Mouse (Mus musculus) neural tube, embryonic 15.5 days (tissue): ENCODE measurements around the gene Spats1. TPM values are rescaled to one million over a fixed set of nuclear protein-coding genes. Genes with fewer than 3 reads are reported as not detected.

ENCODE experiments used
- ATAC-seq: fragments of 200-750 bp; cut with Nextera tagmentation; 2 replicates; pipeline ENCODE4 v1.8.0; 2017; ENCODE audit warnings: mild to moderate bottlenecking, moderate TSS enrichment, moderate library complexity; ENCODE audit not compliant: low FRiP score
- H3K27ac ChIP-seq: fragments of 300-500 bp; sonication (generic); replicated peaks from 2 replicates; pipeline ENCODE4 v1.5.1; 2015; ENCODE audit warnings: mild to moderate bottlenecking, inconsistent platforms
- H3K27me3 ChIP-seq: fragments of 300-500 bp; sonication (generic); replicated peaks from 2 replicates; pipeline ENCODE4 v1.6.1; 2015; ENCODE audit warnings: inconsistent platforms
- H3K36me3 ChIP-seq: fragments of 300-500 bp; sonication (generic); 2 replicates; pipeline ENCODE4 v1.6.1; 2015; ENCODE audit warnings: inconsistent platforms
- H3K4me1 ChIP-seq: fragments of 300-500 bp; sonication (generic); 2 replicates; pipeline ENCODE4 v1.6.1; 2015; ENCODE audit warnings: inconsistent platforms
- H3K4me2 ChIP-seq: fragments of 300-500 bp; sonication (generic); 2 replicates; pipeline ENCODE4 v1.6.1; 2015; ENCODE audit warnings: inconsistent platforms, mild to moderate bottlenecking, moderate library complexity
- H3K4me3 ChIP-seq: fragments of 300-500 bp; sonication (generic); replicated peaks from 2 replicates; pipeline ENCODE4 v1.5.1; 2015; ENCODE audit warnings: mild to moderate bottlenecking, inconsistent platforms
- H3K9ac ChIP-seq: fragments of 300-500 bp; sonication (generic); replicated peaks from 2 replicates; pipeline ENCODE4 v1.6.1; 2015; ENCODE audit warnings: mild to moderate bottlenecking, inconsistent platforms
- H3K9me3 ChIP-seq: fragments of 300-500 bp; sonication (generic); replicated peaks from 2 replicates; pipeline ENCODE4 v1.6.1; 2016; ENCODE audit warnings: inconsistent platforms
- WGBS: fragments of 180-500 bp; shearing (Covaris S2); methylation state at CpG from one replicate; pipeline ENCODE4 v1.1.7; 2015; ENCODE audit warnings: mixed read lengths; 5-methylcytosine and 5-hydroxymethylcytosine counted together
- polyA plus RNA-seq: library from polyadenylated mRNA; unstranded; fragments of >200 nt; fragmentation: Nextera tagmentation; extraction: Ambion mirVana; gene quantifications from 2 replicates; pipeline ENCODE4 v1.2.1, GENCODE M21; 2015

Spats1 gene
- polyA plus RNA-seq, 1 experiment from 2014 or later = 2.9 TPM

DNA sequence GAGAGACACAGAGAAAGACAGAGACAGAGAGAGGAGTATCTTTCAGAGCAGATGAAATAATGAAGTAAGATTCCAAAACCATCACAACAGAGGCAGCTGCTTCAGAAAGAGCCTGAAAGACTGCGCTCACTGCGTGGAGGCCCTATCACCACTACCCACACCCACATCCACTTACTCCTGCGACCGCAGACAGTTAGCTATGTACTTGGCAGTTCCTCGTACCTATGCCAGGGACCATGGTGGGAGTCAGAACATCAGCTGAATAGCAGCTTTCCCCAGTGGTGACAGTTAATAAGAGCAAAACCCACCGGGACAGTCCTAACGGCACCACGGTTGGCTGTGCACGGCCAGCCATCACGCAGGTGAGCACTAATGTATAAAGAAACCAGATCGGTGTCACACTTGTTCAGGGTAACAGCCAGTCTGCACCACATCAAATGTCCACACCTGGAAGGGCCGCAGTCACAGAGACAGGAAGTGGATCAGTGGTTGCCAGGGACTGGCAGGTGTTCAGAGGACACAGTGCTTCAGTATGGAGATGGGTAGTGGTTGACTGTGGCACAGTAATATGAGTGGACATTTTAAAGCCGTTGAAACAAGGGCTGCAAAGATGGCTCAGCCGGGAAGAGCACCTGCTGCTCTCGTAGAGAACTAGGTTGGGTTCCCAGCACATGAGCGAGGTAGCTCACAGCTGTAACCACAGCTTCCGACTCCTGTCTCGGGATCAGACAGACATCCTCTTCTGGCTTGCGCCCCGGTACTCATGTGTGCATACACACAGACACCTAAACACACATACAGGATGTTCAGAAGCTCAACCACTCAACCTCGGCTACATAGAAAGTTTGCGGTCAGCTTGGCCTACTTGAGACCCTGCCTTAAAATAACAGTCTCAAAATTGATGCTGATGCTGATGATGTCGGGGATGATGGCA is 13.4 kb upstream of the Spats1 start:
- Histone ChIP-seq H3K4me2 (no peak overlapping the region), H3K27ac (no peak overlapping the region), H3K4me1 (no peaks in the 10 kb centered on the region), H3K27me3 (no peaks in the 10 kb centered on the region), H3K9ac (no peak overlapping the region), H3K9me3 (no peaks in the 10 kb centered on the region), H3K4me3 (no peak overlapping the region), H3K36me3 (no peaks in the 10 kb centered on the region)
- 86% methylated on average over 23 of the region's 23 CpGs for WGBS
- no peak for ATAC-seq

DNA sequence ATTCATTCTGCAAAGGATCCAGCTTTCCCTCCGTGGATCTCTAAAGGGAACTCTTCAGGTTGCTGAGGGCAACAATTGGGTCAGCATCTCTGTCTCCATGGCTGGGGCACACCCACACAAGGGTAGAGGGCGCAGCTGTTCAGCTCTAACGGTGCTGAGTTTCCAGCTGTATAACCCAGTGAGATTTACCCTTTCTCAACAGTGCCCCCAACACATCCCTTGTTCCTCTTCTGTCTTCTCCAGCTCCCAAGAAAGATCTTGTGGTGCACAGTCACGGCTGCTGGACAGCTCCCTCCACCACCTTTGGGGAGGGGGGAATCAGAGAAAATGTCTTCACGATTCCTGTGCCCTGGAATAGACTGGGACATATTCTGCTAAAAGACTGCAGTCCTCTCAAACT is 12.0 kb upstream of the Spats1 start:
- Histone ChIP-seq H3K36me3 (no peaks in the 10 kb centered on the region), H3K9me3 (no peaks in the 10 kb centered on the region), H3K9ac (no peak overlapping the region), H3K4me3 (no peak overlapping the region), H3K27ac (no peak overlapping the region), H3K27me3 (no peaks in the 10 kb centered on the region), H3K4me2 (no peak overlapping the region), H3K4me1 (no peaks in the 10 kb centered on the region)
- 27% methylated on average over 5 of the region's 5 CpGs for WGBS
- ATAC-seq = no peak

DNA sequence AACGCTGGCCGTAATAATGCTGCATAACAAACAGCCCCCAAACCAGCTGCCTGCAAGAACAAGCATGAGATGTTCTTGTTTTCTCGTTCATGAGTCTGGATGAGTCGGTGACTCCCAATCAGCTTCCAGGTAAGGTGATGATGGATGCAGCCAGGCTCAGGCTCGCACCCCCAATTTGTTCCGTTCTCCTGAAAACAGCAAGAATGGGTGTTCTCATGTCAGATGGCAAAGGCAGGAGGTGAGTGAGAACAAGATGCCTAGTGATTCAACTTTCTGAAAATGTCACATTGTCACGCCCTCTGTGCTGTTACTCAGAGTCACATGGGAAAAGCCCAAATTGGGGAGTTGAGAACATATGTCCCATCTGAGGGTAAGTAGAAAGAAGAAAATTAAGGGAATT is 10.4 kb upstream of the Spats1 start:
- ATAC-seq = no peak
- WGBS = 89% methylated on average over 7 of the region's 7 CpGs
- no peak overlapping the region for H3K4me2 ChIP-seq
- H3K36me3 ChIP-seq = no peaks in the 10 kb centered on the region
- H3K4me3 ChIP-seq = no peak overlapping the region
- H3K27ac ChIP-seq = no peak overlapping the region
- H3K9me3 ChIP-seq = no peaks in the 10 kb centered on the region
- no peaks in the 10 kb centered on the region for H3K27me3 ChIP-seq
- no peaks in the 10 kb centered on the region for H3K4me1 ChIP-seq
- H3K9ac ChIP-seq = no peak overlapping the region

DNA sequence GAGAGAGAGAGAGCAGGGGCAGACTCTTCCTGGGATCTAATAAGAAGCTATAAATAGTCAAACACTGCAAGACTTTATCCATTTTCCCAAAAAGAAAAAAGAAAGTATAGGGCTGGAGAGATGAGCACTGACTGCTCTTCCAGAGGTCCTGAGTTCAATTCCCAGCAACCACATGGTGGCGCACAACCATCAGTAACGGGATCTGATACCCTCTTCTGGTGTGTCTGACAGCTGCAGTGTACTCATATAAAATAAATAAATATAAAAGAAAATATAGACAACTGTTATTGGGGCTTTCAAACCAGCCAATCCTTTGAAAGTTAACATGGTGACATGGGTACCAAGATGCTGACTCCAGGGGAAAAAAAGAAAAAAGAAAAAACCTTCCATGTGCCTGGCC is 5.2 kb upstream of the Spats1 start:
- Histone ChIP-seq H3K9ac (no peak overlapping the region), H3K4me1 (no peaks in the 10 kb centered on the region), H3K9me3 (no peaks in the 10 kb centered on the region), H3K4me3 (no peak overlapping the region), H3K27ac (no peak overlapping the region), H3K27me3 (0 out of 2 replicates have a peak, but pooled peaks cover 2% of the 10 kb centered on the region), H3K4me2 (no peak overlapping the region), H3K36me3 (no peaks in the 10 kb centered on the region)
- whole genome bisulfite sequencing = 34% methylated on average over 2 of the region's 2 CpGs
- ATAC-seq = no peak

DNA sequence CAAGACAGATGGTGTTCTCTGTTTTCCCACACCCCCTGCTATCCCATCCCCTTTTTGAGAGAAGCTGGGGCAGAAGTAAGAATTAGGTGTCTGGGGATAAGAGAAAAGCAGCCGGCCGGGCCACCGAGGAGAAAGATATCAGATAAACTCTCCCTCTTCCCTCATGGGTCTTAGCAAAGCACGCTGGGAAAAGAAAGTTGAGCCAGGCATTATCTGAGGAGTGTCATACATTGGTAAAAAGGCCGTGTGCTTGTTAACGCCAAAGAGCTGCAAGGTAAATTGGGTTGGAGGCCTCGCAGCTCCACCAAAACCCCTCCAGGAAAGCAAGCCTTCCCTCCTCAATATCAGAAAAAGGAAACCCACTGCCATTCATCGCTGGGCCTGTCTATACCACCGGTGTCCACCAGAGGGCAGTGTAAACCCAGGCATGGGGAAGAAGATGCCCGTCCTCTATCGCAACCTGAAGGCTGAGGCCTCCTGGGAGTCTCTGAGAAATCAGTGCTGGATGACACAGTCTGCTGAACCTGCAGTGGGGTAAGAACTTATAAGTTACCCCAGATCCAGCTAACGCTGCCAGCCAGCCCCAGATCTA is 3.1 kb upstream of the Spats1 start:
- Histone ChIP-seq H3K4me1 (peaks cover 10% of the 10 kb centered on the region; the same call in 1 of the 2 replicates), H3K4me2 (no peak overlapping the region), H3K36me3 (no peaks in the 10 kb centered on the region), H3K9ac (no peak overlapping the region), H3K27ac (no peak overlapping the region), H3K27me3 (0 out of 2 replicates have a peak, but pooled peaks cover 2% of the 10 kb centered on the region), H3K4me3 (no peak overlapping the region), H3K9me3 (no peaks in the 10 kb centered on the region)
- WGBS = 21% methylated on average over 12 of the region's 12 CpGs
- no peak for ATAC-seq

DNA sequence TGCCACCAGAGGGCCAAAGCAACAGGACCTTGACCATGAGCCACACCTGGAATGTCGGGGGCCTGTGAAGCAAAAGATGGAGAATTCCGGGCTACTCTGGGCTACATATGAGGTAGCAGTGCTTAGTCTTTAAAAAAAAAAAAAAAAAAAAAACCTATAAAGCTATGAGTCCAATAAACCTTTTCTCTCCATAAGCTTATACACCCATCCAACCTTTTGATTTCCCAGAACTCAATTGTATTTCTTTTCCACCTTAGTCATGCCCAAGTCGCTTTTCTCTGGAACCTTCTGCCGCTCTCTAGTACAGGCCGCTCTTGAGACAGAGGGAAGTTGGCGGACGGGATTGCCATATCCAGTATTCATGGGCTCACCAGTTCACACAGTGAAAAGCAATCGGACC is 1.1 kb downstream of the Spats1 start:
- H3K36me3 ChIP-seq = no peaks in the 10 kb centered on the region
- 71% methylated on average over 8 of the region's 8 CpGs for WGBS
- peak overlapping the region; percentile 71 for H3K27ac ChIP-seq
- peak; percentile 9; the same call in 1 of the 2 replicates for ATAC-seq
- H3K4me3 ChIP-seq = peak overlapping the region; percentile 42
- peaks cover 10% of the 10 kb centered on the region; the same call in 1 of the 2 replicates for H3K4me1 ChIP-seq
- peak overlapping the region; percentile 65 for H3K4me2 ChIP-seq
- H3K27me3 ChIP-seq = 0 out of 2 replicates have a peak, but pooled peaks cover 2% of the 10 kb centered on the region
- H3K9ac ChIP-seq = no peak overlapping the region
- no peaks in the 10 kb centered on the region for H3K9me3 ChIP-seq

DNA sequence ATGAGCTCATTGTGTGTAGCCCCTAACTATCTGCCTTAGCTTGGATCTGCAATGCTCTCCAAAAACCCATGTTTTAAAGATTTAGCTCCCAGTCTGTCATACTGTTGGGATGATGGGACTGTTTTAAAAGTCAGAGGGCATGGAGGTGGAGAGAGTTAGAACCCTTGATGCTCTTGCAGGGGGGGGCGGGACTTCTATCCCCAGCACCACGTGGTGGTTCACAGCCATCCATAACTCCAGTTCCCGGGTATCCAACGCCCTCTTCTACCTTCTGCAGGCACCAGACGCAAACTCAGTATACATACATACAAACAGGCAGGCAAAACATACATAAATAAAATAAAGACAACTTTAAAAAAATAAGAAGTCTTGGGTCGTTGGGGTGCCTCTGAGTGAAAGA is 1.5 kb downstream of the Spats1 start:
- Histone ChIP-seq H3K4me2 (no peak overlapping the region), H3K27me3 (0 out of 2 replicates have a peak, but pooled peaks cover 2% of the 10 kb centered on the region), H3K9me3 (no peaks in the 10 kb centered on the region), H3K4me1 (peaks cover 10% of the 10 kb centered on the region; the same call in 1 of the 2 replicates), H3K27ac (no peak overlapping the region), H3K9ac (no peak overlapping the region), H3K36me3 (no peaks in the 10 kb centered on the region), H3K4me3 (no peak overlapping the region)
- no peak for ATAC-seq
- whole genome bisulfite sequencing = 85% methylated on average over 6 of the region's 6 CpGs

DNA sequence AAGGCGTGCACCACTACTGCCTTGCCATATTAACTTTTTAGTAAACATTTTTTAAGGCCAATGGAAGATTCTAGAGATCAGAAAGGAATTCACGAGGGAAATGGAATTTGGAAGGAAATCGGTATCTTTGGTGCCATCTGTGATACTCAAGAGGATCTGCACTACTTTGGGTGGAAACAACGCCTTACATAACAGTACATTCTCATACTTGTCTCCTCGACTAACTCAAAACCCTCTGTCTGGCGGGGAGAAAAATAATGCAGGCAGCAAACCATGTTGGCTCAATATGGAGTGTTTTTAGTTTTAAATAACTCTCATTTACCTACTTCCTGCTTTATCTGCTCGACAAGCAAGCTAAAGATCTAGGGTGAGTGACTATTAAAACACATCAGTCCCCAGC is 4.5 kb downstream of the Spats1 start:
- no peak overlapping the region for H3K27ac ChIP-seq
- WGBS = 89% methylated on average over 7 of the region's 7 CpGs
- no peaks in the 10 kb centered on the region for H3K27me3 ChIP-seq
- H3K9me3 ChIP-seq = no peaks in the 10 kb centered on the region
- H3K36me3 ChIP-seq = no peaks in the 10 kb centered on the region
- peaks cover 10% of the 10 kb centered on the region; the same call in 1 of the 2 replicates for H3K4me1 ChIP-seq
- no peak for ATAC-seq
- H3K4me2 ChIP-seq = no peak overlapping the region
- no peak overlapping the region for H3K9ac ChIP-seq
- H3K4me3 ChIP-seq = no peak overlapping the region

DNA sequence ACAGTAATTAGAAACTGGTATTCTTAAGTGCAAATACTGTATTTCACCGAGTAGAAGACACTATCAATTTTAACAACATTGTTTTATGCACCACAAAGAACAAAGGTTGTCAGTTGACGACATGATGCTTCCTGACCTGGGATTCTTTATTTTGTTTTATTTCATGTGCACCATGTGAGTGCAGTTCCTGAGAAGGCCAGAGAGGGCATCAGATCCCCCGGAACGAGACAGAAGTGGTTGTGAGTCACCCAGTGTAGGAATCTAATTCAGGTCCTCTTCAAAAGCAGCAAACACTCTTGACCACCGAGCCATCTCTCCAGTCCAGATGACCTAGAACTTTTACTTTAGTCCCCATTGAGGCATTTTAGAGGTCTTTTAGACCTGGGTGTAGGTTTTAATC is 6.9 kb downstream of the Spats1 start:
- no peak overlapping the region for H3K4me2 ChIP-seq
- no peak overlapping the region for H3K27ac ChIP-seq
- no peaks in the 10 kb centered on the region for H3K27me3 ChIP-seq
- H3K4me3 ChIP-seq = no peak overlapping the region
- H3K9me3 ChIP-seq = no peaks in the 10 kb centered on the region
- no peaks in the 10 kb centered on the region for H3K36me3 ChIP-seq
- H3K9ac ChIP-seq = no peak overlapping the region
- ATAC-seq = no peak
- 78% methylated on average over 5 of the region's 5 CpGs for WGBS
- H3K4me1 ChIP-seq = no peaks in the 10 kb centered on the region

DNA sequence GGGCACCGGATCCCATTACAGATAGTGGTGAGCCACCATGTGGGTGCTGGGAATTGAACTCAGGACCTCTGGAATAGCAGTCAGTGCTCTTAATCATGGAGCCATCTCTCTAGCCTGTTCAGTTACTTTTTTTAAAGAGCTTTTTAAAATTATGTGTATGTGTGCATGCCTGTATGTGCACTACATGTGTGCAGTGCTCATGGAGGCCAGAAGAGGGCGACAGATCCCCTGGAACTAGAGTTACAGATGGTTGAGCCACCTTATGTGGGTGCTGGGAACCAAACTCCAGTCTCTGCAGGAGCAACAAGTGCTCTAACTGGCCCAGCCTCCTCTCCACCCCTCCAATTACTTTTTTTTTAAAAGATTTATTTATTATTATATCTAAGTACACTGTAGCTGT is 8.5 kb downstream of the Spats1 start:
- Histone ChIP-seq H3K27ac (no peak overlapping the region), H3K27me3 (no peaks in the 10 kb centered on the region), H3K36me3 (no peaks in the 10 kb centered on the region), H3K9me3 (no peaks in the 10 kb centered on the region), H3K4me3 (no peak overlapping the region), H3K4me2 (no peak overlapping the region), H3K4me1 (no peaks in the 10 kb centered on the region), H3K9ac (no peak overlapping the region)
- no peak for ATAC-seq
- 70% methylated on average over 2 of the region's 2 CpGs for WGBS

DNA sequence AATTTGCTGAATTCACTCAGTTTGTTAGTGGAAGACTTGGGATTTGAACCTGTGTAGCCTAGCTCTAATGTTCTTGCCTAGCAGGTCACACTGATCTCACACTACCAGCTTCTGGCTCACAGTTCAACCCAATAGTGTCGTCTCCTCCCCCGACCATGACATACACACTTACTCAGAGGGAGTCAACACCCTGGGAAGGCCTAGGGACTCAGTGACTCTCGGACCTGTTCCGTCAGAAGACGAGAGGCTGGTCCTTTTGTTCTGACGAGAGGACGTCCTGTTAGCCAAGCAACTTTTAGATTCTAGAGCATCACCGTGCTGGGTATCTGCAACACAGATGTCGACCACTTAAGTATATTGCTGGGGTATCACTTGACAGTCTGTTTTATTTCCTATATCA is 11.0 kb downstream of the Spats1 start:
- Histone ChIP-seq H3K9me3 (no peaks in the 10 kb centered on the region), H3K27ac (no peak overlapping the region)
- 90% methylated on average over 9 of the region's 9 CpGs for WGBS

DNA sequence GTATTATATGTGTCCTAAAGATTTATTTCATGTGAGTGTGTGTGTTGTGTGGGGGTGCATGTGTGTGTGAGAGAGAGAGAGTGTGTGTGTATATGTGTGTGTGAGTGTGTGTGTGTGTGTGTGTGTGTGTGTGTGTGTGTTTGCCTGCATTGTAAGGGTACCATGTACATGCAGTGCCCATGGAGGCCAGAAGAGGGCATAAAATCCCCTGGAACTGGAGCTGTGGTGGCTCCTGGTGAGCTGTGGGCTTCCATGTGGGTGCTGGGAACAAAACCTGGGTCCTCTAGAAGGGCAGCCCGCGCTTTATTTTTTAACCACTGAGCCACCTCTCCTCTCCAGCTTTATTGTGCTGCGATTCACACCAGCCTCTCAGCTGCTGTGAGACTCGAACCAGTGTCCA is 12.7 kb downstream of the Spats1 start:
- no peaks in the 10 kb centered on the region for H3K4me1 ChIP-seq
- no peak for ATAC-seq
- H3K4me2 ChIP-seq = no peak overlapping the region
- no peaks in the 10 kb centered on the region for H3K27me3 ChIP-seq
- no peak overlapping the region for H3K4me3 ChIP-seq
- H3K9me3 ChIP-seq = no peaks in the 10 kb centered on the region
- no peaks in the 10 kb centered on the region for H3K36me3 ChIP-seq
- WGBS = 94% methylated on average over 4 of the region's 4 CpGs
- H3K9ac ChIP-seq = no peak overlapping the region
- H3K27ac ChIP-seq = no peak overlapping the region

More for the DNA sequence above, 11.0 kb downstream of the Spats1 start:
- ATAC-seq = no peak
- H3K27me3 ChIP-seq = no peaks in the 10 kb centered on the region
- no peak overlapping the region for H3K4me3 ChIP-seq
- no peaks in the 10 kb centered on the region for H3K4me1 ChIP-seq
- no peaks in the 10 kb centered on the region for H3K36me3 ChIP-seq
- H3K9ac ChIP-seq = no peak overlapping the region
- H3K4me2 ChIP-seq = no peak overlapping the region
